Mouse (Mus musculus): Measurements from ENCODE around the gene Ccdc40.
"Not testable (repeated sequence)": the region's sequence is repeated elsewhere in the genome, so short reads cannot be mapped to it uniquely, and the experiment has no call there.

The Ccdc40 gene

DNA sequence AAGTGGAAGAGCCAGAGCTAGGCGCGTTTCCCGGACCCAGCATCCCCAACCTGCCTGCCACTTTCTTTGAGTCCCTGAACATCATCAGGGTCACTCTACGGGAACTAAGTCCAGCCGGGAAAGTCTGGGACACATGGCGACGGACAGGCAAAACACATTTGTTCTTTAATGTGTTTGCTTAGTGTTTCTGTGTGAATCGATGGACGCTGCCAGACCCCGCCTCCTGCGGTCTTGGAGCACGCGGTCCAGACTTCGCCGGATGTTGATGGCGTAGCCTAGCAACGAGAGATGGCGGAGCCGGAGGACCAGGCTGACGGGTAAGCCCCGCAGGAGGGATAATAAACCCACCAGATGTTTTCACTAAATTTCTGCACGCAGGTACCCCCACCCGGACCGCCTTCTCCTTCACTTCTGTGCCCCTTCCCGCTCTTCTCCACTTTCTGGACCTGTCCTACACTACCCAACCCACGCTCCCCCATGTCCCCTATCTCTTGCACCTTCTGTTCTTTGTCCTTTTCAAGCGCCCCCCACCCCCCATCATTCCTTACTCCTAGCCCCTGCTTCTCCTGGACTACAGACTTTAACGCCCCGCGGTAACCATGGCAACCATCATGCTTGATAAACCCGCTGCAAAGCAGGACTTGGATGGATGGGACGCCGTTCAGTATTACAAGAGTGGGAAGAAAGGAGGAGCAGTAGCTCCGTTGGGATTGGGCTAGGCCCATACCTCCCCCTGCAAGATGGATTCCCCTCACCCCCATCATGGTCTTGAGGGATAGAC lies 664 bp downstream of the Ccdc40 start:
- in situ Hi-C loops (cut with MboI; ENCODE audit: unreplicated experiment in 2 of 2) = no loop called here

DNA sequence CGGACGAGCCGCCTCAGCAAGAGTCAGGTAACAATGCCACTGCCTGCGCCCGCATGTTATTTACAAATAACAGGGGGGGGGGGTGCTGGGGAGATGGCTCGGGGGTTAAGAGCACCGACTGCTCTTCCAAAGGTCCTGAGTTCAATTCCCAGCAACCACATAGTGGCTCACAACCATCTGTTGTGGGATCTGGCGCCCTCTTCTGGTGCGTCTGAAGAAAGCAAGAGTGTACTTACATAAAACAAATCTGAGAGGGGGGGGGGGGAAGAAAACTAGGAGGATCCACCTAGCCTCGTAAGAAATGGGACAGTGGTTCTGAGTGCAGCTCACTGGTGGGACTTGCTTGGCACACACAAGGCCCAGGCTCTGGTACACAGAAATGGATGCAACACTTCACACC lies 6.4 kb downstream of the Ccdc40 start:
- in situ Hi-C loops (cut with MboI; ENCODE audit: unreplicated experiment in 2 of 2) = no loop called here

- in situ Hi-C loops (cut with MboI; ENCODE audit: unreplicated experiment in 2 of 2) = no loop called here
These were observed 7.2 kb downstream of the Ccdc40 start for GRCm38 (mm10) chr11:119235596-119235995.

- in situ Hi-C loops (cut with MboI; ENCODE audit: unreplicated experiment in 2 of 2) = no loop called here
These were observed 8.0 kb downstream of the Ccdc40 start for GRCm38 (mm10) chr11:119236354-119236753.

DNA sequence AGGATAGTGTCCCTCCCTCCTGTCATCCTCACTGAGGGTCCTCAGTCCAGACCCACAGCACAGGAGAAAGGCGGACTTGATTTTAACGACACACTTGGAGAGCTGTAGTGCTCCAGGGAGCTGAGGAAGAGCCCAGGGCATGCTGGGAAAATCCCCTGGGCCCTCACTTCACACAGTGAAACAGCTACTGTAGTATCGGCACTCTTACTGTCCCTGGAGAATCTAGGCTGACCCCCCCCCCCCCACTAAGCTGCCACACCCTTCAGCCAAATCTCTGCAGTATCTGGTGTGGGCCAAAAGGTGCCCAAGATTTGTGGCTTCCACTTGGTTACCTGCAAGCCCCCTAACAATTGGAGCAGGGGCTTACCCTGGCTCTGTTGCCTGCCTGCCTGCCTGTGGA lies 8.6 kb downstream of the Ccdc40 start:
- in situ Hi-C loops (cut with MboI; ENCODE audit: unreplicated experiment in 2 of 2) = no loop called here

GRCm38 (mm10) chr11:119237568-119238304 lies 9.4 kb downstream of the Ccdc40 start:
- in situ Hi-C loops (cut with MboI; ENCODE audit: unreplicated experiment in 2 of 2) = no loop called here

GRCm38 (mm10) chr11:119238305-119238721 lies 9.9 kb downstream of the Ccdc40 start:
- in situ Hi-C loops (cut with MboI; ENCODE audit: unreplicated experiment in 2 of 2) = no loop called here

- in situ Hi-C loops (cut with MboI; ENCODE audit: unreplicated experiment in 2 of 2) = no loop called here
These were observed 11.1 kb downstream of the Ccdc40 start for GRCm38 (mm10) chr11:119239480-119239879.

DNA sequence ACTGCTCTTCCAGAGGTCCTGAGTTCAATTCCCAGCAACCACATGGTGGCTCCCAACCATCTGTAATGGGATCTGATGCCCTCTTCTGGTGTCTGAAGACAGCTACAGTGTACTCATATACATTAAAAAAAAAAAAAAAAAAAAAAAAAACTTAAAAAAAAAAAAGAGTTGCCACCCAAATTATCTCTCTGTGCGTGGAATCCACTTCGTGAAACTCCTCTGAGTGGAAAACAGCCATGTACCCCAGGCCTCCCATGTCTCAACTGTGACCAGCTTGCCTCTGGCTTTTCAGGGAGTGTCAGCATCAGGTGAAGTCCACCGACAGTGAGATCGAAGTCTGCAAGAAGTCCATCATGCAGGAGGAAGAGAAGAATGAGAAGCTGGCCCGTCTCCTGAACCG lies 17.2 kb downstream of the Ccdc40 start:
- in situ Hi-C loops (cut with MboI; ENCODE audit: unreplicated experiment in 2 of 2) = not testable (repeated sequence)

DNA sequence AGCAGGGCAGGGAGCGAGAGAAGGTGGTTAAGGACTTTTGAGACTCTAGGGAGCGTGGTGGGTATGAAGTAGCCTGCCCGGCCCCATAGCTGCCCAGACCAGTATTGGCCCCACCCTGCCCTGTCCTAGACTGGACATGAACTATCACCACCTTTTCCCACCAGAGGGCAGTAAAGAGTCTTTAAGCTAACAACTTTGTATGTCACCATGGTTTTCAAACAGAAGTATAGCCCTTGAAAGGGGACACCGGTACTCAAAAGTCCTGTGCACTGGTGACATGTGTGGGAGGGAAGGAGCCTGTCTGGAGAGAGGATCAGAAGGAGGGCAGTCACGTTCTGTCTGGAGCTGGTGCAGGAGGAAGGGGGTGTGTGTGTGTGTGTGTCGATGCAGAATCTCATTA lies 20.6 kb downstream of the Ccdc40 start:
- in situ Hi-C loops (cut with MboI; ENCODE audit: unreplicated experiment in 2 of 2) = no loop called here

DNA sequence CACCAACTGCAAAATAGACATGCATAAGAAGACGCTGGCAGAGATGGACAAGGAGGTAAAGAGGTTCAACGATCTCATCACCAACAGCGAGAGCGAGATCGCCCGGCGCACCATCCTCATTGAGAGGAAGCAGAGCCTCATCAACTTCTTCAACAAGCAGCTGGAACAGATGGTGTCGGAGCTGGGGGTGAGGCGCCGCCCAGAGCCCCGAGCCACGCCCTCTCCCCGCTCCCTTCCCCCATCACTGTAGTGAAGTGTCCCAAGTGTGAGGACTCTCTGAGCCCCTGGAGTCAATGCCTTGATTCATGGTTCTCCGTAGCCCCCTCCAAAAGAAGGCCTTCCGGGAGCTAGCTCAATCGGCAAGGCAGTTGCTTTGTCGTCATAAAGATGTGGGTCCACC lies 22.6 kb downstream of the Ccdc40 start:
- in situ Hi-C loops (cut with MboI; ENCODE audit: unreplicated experiment in 2 of 2) = no loop called here

DNA sequence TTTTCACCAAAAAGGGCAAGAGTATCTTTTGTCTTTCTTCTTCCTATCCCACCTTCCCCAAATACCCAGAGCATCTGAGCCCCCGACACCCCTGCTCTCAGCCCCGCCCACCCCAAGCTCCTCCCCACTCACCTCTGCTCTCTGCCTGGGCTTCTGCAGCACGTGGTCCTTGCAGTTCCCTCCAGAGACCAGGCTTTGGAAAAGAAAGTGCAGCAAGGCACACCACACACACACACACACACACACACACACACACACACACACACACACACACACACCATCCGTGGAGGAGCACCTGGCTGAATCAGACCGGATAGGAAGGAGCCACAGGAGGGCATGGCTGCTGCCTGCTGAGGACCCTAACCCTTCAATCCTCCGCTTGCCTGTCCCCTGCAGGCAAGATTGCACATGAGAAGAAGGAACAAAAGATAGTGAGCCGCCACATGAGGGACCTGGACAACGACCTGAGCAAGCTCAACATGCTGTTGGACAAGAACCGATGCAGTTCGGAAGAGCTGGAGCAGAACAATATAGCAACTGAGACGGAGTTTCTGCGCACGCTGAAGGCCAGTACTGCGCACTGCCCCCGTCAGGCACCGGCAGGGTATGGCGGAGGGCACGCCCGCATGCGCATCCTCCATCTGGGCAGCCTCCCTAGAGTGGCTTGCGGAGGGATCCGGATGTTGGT lies 24.6 kb downstream of the Ccdc40 start:
- in situ Hi-C loops (cut with MboI; ENCODE audit: unreplicated experiment in 2 of 2) = no loop called here

DNA sequence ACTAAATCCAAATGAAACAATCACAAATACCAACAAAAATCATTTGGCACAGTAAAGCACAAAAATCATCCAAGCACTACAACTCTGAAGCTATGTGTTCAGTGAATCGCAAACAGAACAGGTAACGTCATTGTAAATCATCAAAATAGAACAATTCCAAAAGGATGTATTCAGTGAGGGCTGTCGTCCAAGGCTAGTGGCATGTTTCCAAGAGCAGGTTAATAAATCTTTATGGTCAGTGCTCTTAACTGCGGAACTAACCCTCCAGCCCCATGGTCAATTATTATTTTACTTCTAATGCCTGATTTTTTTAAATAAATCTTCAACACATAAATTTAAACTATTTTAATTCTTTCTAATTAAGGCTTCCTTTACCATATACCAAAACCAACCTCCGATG lies 28.2 kb downstream of the Ccdc40 start:
- in situ Hi-C loops (cut with MboI; ENCODE audit: unreplicated experiment in 2 of 2) = not testable (repeated sequence)

- in situ Hi-C loops (cut with MboI; ENCODE audit: unreplicated experiment in 2 of 2) = no loop called here
These were observed 29.8 kb downstream of the Ccdc40 start for GRCm38 (mm10) chr11:119258216-119258571.

DNA sequence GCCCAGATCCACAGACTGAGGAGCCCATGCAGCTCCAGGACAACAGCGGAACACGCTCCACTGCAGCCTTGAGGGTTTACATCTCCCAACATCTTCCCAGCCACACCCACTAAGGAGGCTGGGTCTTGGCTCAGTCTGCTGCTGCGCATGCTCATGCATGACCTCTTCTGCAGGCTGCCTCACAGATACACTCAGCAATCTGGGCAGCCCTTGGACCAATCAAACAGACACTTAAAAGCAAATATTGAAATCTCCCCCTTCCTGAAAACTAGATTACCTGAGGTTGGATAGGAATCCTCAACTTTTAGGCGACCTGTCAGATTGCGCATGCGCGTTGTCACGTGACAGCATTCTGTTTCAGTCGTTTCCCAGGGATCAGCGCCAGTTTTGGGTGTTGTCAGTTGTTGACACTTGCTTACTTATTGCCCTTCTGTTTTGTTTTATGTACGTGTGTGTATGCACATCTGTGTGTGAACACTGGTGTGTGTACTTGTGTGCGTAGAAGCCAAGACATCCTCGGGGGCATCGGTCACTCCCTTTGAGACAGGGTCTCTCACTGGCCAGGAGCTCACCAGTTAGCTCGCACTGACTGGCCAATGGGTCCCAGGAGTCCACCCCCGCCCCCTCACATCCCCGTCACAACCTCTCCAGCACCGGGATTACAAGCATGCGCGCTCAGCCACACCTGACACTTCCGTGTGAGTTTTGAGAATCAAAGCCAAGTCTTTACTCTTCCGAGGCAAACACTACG lies 30.4 kb downstream of the Ccdc40 start:
- in situ Hi-C loops (cut with MboI; ENCODE audit: unreplicated experiment in 2 of 2) = no loop called here

GRCm38 (mm10) chr11:119259977-119260376 lies 31.6 kb downstream of the Ccdc40 start:
- in situ Hi-C loops (cut with MboI; ENCODE audit: unreplicated experiment in 2 of 2) = no loop called here

GRCm38 (mm10) chr11:119264413-119264812 lies 36.0 kb downstream of the Ccdc40 start:
- in situ Hi-C loops (cut with MboI; ENCODE audit: unreplicated experiment in 2 of 2) = no loop called here

GRCm38 (mm10) chr11:119265811-119266210 lies 37.4 kb downstream of the Ccdc40 start:
- in situ Hi-C loops (cut with MboI; ENCODE audit: unreplicated experiment in 2 of 2) = no loop called here

GRCm38 (mm10) chr11:119267241-119267674 lies 38.9 kb downstream of the Ccdc40 start:
- in situ Hi-C loops (cut with MboI; ENCODE audit: unreplicated experiment in 2 of 2) = no loop called here

GRCm38 (mm10) chr11:119267768-119268556 lies 39.6 kb downstream of the Ccdc40 start, which contains the start of gene Gaa:
Gene Gaa (plus strand): TSS chr11:119267887.
- in situ Hi-C loops (cut with MboI; ENCODE audit: unreplicated experiment in 2 of 2) = no loop called here

Data from v-Abl transformed pro-B cells (cell line).